Mouse (Mus musculus) forebrain, embryonic 14.5 days (tissue): ENCODE measurements at regions not wholly inside any gene's neighbourhood (a gene's known extent, or its start where the extent isn't known, plus 50 kb on each side); places are given as distances from the start of the nearest gene placed in this dataset.

Experiments
- ATAC-seq: fragments of 200-750 bp; cut with Nextera tagmentation; 2 replicates; pipeline ENCODE4 v1.8.0; 2017; ENCODE audit warnings: mild to moderate bottlenecking, moderate library complexity
- DNase-seq: peaks from one replicate; pipeline ENCODE4 v3.0.0-alpha.2; 2015; ENCODE audit warnings: low spot score
- H3K27ac ChIP-seq: fragments of 300-500 bp; sonication (generic); 2 replicates; pipeline ENCODE4 v1.5.1; 2014; ENCODE audit warnings: low read depth, mild to moderate bottlenecking, control low read depth, low read length, moderate library complexity
- H3K27me3 ChIP-seq: fragments of 300-500 bp; sonication (generic); replicated peaks from 2 replicates; pipeline ENCODE4 v1.6.1; 2014; ENCODE audit warnings: low read length, control low read depth, mixed read lengths; ENCODE audit not compliant: control insufficient read depth, insufficient read depth
- H3K36me3 ChIP-seq: fragments of 300-500 bp; sonication (generic); 2 replicates; pipeline ENCODE4 v1.6.1; 2014; ENCODE audit warnings: low read length, control low read depth; ENCODE audit not compliant: control insufficient read depth, insufficient read depth
- H3K4me1 ChIP-seq: fragments of 300-500 bp; sonication (generic); 2 replicates; pipeline ENCODE4 v1.6.1; 2014; ENCODE audit warnings: antibody characterized with exemption, low read length, control low read depth; ENCODE audit not compliant: control insufficient read depth, insufficient read depth
- H3K4me2 ChIP-seq: fragments of 300-500 bp; sonication (generic); 2 replicates; pipeline ENCODE4 v1.6.1; 2014; ENCODE audit warnings: mild to moderate bottlenecking, control low read depth, low read length
- H3K4me3 ChIP-seq: fragments of 300-500 bp; sonication (generic); 2 replicates; pipeline ENCODE4 v1.5.1; 2014; ENCODE audit warnings: low read depth, low read length, control low read depth
- H3K9ac ChIP-seq: fragments of 300-500 bp; sonication (generic); 2 replicates; pipeline ENCODE4 v1.6.1; 2014; ENCODE audit warnings: mild to moderate bottlenecking, low read length, control low read depth, moderate library complexity
- H3K9me3 ChIP-seq: fragments of 300-500 bp; sonication (generic); replicated peaks from 2 replicates; pipeline ENCODE4 v1.6.1; 2016; ENCODE audit warnings: low read length, control low read depth, mixed read lengths; ENCODE audit not compliant: control insufficient read depth
- WGBS: fragments of 180-500 bp; shearing (Covaris S2); extraction: QIAGEN DNeasy Blood & Tissue Kit; methylation state at CpG from one replicate; pipeline ENCODE4 v1.1.7; 2014; 5-methylcytosine and 5-hydroxymethylcytosine counted together

DNA sequence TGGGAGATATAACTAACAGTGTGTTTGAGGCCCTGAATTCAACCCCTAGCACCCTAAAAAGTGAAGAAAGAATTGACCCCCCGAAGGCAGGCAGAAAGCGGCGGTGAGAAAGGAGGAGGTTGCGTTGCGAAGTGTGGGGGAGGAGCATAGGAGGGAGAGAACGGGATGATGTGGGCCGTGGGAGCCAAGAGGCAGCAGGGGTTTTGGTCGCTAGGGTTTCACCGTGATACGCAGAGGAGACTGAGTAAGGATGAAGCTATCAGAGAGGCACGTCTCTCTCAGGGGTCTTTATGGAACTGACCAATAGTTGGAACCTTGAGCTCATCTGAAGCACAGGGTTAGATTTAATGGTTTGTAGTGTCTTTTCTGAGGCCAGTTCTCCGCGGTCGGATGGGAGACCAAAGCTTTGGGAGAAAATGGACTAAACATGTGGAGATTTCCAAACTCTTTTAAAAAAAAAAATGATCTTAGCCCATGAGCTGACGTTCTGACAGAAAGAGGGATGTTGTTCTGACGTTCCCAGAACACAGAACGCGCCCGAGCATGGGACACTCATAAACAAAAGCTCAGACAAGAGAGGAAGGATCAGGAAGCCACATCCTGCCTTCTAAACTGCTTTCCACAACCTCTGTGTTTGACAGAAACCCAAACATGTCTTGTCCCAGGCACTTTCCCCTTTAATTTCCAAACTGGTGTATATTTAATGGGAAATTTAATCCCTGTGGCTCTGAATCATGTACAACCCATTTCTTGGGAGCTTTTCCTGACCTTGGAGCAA, 499.7 kb upstream of the Adam5 start:
- Histone ChIP-seq H3K4me1 (no peaks in the 10 kb centered on the region), H3K4me3 (no peak overlapping the region)
- no peak for ATAC-seq

DNA sequence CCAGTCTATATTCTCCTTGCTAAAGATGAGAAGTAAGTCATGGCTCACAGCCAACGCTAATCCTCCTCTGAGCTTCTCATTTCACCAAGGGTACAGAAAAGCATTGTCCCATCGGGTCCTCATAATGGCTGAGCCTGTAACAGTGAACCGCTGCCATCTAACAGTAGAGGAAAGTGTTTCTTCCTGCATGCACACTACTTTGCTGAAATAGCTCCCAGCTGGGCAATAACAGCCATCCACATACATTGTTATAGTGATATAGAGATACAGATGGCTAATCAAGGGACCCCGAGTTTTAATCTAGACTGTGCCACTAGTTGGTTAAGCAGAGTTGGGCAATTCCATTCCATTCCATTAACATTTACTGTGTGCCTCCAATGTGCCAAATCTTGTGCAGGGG, 492.2 kb upstream of the Adam5 start:
- Histone ChIP-seq H3K4me2 (no peak overlapping the region), H3K4me3 (no peak overlapping the region), H3K36me3 (no peaks in the 10 kb centered on the region), H3K9ac (no peak overlapping the region), H3K4me1 (no peaks in the 10 kb centered on the region), H3K27ac (no peak overlapping the region), H3K27me3 (no peaks in the 10 kb centered on the region), H3K9me3 (no peaks in the 10 kb centered on the region)
- ATAC-seq (no peak), DNase-seq (no peak)
- WGBS = 82% methylated on average over 4 of the region's 4 CpGs

More for the DNA sequence above, 499.7 kb upstream of the Adam5 start:
- no peak for DNase-seq
- Histone ChIP-seq H3K9me3 (no peaks in the 10 kb centered on the region), H3K36me3 (no peaks in the 10 kb centered on the region), H3K9ac (no peak overlapping the region), H3K27me3 (no peaks in the 10 kb centered on the region), H3K4me2 (no peak overlapping the region), H3K27ac (no peak overlapping the region)
- WGBS = 58% methylated on average over 19 of the region's 19 CpGs

DNA sequence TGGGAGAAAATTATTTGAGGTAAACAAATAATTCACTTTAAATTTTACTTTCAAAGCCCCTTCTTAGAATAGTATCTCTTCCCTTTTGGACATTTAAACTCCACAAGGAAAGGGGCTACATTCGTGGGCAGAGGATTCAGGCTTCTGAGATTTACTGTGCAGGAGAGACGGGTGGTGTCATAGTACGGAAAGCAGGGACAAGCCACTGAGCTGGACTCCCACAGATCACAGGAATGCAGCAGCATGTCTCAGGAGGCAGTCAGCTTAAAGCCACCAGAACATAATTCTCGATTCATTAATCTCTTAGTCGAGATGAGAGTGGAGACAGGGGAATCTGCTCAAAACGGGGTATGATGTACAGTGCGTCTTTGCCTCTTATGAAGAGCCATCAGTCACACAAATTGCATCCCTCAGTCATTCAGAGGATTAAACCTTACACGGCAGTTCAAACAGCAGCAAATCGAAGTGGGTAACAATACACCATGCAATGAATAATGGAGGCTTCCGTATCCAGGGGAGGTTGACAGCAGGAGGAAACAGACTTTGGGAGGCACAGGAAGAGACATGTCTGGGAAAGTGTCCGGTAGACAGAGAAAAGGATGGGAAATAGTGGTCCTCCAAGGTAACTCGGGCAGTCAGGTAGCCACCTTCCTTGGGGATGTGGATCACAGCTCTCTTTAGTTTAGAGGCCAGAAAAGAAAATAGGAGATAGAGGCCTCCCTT, 487.8 kb upstream of the Adam5 start:
- Histone ChIP-seq H3K4me1 (no peaks in the 10 kb centered on the region), H3K9ac (no peak overlapping the region), H3K36me3 (no peaks in the 10 kb centered on the region), H3K4me2 (no peak overlapping the region), H3K27me3 (no peaks in the 10 kb centered on the region), H3K9me3 (no peaks in the 10 kb centered on the region), H3K27ac (no peak overlapping the region), H3K4me3 (no peak overlapping the region)
- WGBS = 36% methylated on average over 12 of the region's 12 CpGs
- DNase-seq (no peak), ATAC-seq (no peak)

DNA sequence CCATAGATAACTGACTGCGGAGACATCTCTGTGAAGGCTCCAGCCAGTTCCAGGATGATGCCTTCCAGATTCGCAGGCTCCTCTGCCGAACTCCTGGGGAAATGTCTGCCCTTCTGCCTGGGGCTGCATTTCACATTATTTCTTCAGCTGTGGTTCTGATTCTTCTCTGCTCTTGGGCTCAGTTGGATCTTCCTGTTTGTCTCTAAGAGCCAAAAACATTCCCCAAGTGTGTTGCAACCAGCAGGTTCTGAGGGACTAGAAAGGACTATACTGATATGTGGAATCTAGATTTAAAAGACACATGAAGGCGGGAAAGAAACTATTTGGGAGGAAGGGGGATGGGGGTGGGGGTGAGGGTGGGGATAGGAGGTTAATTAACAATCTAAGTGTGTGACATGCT, 483.8 kb upstream of the Adam5 start:
- no peak for ATAC-seq

DNA sequence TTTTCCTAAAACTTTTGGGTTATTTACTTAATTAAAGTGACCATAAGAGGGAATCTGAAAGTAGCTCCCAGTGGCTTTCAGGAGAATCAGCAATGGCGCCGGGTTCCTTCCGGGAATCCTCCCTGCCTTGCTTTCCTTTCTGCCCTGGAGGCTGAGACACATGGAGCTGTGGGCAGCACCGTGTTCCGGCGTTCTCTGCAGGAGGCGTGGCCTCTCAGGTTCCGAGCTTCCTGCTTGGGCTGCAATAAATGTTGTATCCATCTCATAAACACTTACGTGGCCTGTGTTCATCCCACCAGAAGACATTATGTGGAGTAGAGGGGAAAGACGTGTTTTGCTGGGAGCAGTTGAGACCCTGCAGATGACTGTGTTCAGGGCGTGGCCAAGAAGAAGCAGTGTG, 483.3 kb upstream of the Adam5 start:
- no peaks in the 10 kb centered on the region for H3K9me3 ChIP-seq
- H3K36me3 ChIP-seq = no peaks in the 10 kb centered on the region
- no peak overlapping the region for H3K9ac ChIP-seq
- H3K27me3 ChIP-seq = no peaks in the 10 kb centered on the region
- no peak overlapping the region for H3K27ac ChIP-seq
- 88% methylated on average over 11 of the region's 11 CpGs for WGBS
- H3K4me2 ChIP-seq = no peak overlapping the region
- H3K4me3 ChIP-seq = no peak overlapping the region
- no peaks in the 10 kb centered on the region for H3K4me1 ChIP-seq
- ATAC-seq (no peak), DNase-seq (no peak)

More for the DNA sequence above, 483.8 kb upstream of the Adam5 start:
- H3K4me1 ChIP-seq = no peaks in the 10 kb centered on the region
- no peak overlapping the region for H3K9ac ChIP-seq
- H3K27me3 ChIP-seq = no peaks in the 10 kb centered on the region
- no peaks in the 10 kb centered on the region for H3K36me3 ChIP-seq
- H3K9me3 ChIP-seq = no peaks in the 10 kb centered on the region
- no peak overlapping the region for H3K27ac ChIP-seq
- no peak overlapping the region for H3K4me2 ChIP-seq
- WGBS = 90% methylated on average over 4 of the region's 4 CpGs
- no peak for DNase-seq
- no peak overlapping the region for H3K4me3 ChIP-seq

DNA sequence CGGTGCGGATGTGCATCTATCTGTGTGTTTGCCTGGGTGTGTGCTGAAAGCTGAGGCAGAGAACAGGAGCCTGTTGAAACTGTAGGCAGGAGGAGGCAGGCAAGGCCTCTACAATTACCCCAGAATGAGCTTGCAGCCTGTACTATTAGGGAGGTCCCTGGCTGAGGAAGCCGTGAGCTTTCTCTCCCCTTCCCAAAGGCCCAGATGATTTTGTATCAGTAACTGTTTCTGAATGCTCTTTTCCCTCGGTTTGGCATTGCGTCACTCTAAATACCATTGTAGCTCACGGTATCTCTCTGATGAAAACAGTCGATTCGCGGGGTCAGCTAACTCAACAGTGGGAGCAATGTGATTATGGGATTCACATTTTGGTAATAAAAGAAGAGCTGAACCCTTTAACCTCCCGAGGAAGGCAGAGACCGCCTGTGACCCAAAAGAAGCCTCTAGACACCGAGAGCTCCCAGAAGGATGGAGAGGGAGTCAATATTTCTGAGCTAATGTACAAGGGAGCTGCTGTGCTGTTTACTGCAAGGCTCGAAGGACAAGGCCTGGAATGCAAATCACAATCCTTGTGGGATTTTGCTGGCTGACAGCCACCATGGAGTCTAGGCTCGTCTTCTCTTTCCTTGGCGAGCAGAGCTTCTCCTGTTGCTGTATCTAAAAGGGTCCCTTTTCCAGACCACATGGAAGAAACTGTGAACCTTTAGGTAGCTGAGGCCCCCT, 482.8 kb upstream of the Adam5 start:
- Histone ChIP-seq H3K9ac (no peak overlapping the region), H3K4me3 (no peak overlapping the region), H3K9me3 (no peaks in the 10 kb centered on the region), H3K27me3 (no peaks in the 10 kb centered on the region), H3K4me2 (no peak overlapping the region), H3K4me1 (no peaks in the 10 kb centered on the region), H3K36me3 (no peaks in the 10 kb centered on the region), H3K27ac (no peak overlapping the region)
- WGBS = 60% methylated on average over 15 of the region's 15 CpGs
- DNase-seq = peak; percentile 18
- no peak for ATAC-seq
